Mouse (Mus musculus) mesoderm, embryonic 11.5 days (tissue): ENCODE data around the gene Gm49661.

Experiments used
- DNase-seq: peaks from one replicate; pipeline ENCODE4 v3.0.0-alpha.2; 2012; ENCODE audit warnings: low read depth, low spot score

Gene Gm49661

DNA sequence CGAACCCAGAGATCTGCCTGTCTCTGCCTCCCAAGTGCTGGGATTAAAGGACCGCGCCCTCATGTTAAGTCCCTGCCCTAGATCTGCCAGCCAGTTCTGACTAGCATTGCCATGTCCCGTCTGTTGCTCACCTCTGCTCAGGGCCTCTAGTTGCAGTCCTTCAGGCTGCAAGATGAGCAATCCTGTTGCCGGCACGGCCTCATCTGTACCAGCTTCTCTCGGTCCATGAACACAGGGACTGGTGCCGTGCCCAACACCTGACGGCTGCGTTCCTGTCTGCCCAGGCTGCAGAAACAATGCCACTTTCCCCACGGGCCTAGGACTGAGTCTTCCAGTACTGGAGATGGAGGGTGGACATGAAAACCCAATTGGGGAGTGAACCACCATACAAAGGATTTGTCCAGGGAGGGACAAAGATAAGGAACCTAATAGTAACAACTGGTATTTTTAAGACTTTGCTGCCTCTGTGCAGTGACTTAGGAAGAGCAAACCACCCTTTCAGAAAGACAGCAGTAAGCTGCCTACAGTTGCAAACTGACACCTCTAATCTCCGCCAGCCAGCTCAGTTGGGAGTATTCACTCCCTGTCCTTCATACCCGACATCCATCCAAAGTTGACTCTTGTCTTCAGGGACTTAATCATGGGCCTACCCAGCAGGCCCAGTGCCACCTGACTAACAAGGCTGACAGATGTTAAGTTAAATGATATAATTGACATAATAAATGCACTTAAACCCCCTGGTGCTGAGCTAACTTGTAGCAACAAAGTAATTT is 1.5 kb downstream of the Gm49661 start:
- DNase-seq = no peak

DNA sequence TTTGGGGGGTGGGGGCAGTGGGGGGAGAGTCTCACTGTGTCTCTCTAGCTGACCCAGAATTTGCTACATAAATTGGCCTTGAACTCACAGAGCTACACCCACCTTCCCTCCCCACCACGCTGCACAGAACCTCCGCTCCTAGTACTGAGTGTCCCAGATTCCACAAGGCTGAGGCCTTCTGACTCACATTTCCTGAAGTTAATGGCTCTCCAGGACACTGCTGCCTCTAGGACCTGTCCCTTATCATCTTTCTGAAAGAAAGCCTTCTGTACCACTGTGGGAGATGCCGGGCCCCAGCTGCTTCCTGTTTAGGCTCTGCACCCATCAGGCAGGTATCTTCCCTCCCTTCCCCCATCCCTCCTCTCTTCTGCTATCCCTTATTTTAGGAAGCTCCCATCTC is 2.6 kb downstream of the Gm49661 start:
- DNase-seq = no peak

DNA sequence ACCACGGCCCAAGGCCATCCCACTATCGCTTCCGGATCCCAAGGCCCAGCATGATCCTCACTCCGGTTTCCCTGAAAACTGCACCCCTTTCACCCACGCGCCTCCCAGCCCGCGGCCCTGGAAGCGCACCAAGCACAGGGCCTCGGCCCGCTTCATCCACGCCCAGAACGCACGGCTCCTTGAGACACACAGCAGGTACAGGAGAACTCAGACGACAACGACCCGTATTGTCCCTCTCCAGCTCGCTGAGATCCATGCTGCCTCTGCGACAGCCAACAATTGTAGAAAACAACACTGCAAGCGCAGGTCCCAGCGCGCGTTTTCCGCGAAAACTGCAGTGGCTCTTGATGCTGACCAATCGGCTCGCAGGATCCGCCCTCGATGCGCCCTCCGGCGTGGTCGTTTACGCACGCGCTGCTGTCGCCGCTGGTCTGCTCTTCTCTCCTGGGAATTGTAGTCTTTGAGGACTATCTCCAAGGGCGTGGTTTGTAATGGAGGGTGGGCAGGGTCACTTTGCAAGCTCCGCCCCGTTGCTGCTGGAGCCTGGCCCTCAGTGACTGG is 3.4 kb downstream of the Gm49661 start:
- peak; percentile 97 for DNase-seq

DNA sequence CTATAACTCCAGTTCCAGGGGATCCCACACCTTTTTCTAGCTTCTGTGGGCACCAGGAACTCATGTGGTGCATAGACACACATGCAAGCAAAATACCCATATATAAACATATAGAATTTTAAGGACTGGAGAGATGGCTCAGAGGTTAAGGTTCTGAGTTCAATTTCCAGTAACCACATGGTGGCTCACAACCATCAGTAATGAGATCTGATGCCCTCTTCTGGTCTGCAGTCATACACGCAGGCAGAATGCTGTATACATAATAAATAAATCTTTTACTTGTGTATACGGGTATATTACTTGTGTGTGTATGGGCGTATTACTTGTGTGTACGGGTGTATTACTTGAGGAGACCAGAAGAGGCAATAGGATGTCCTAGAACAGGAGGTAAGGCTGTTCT is 5.3 kb downstream of the Gm49661 start:
- DNase-seq = no peak

DNA sequence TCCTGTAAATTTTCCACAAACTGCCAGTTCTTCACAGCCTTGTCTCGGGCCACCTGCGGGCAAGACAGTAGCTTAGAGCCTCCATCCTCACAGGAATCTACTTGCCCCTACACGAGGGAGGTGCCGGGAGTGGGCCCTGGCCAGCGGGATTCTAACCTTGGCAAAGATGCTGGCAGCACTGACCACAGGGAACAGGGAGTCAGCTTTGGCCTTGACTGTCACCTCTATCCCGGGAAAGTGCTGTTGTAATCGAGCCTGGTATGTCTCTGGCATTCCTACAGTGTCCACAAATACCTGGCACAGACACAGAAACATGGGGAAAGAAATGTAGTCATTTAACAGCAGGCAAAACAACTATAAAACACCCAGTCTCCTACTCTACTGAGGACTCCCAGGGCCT is 9.4 kb downstream of the Gm49661 start:
- no peak for DNase-seq

DNA sequence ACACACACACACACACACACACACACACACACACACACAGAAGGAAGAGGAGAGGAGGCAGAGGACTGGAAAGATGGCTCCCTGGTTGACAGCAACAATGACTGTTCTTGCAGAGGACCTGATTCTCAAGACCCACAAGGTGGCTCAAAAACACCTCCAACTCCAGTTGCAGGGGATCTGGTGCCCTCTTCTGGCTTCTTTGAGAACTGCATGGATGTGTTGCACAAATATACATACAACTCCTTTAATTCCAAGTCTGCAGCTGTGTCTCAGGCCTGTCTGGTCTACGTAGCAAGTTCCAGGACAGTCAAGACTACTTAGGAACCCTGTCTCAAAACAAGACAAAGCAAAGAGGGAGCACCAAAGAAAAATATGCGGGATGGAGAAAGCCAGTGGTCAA is 12.5 kb downstream of the Gm49661 start:
- peak; percentile 85 for DNase-seq

DNA sequence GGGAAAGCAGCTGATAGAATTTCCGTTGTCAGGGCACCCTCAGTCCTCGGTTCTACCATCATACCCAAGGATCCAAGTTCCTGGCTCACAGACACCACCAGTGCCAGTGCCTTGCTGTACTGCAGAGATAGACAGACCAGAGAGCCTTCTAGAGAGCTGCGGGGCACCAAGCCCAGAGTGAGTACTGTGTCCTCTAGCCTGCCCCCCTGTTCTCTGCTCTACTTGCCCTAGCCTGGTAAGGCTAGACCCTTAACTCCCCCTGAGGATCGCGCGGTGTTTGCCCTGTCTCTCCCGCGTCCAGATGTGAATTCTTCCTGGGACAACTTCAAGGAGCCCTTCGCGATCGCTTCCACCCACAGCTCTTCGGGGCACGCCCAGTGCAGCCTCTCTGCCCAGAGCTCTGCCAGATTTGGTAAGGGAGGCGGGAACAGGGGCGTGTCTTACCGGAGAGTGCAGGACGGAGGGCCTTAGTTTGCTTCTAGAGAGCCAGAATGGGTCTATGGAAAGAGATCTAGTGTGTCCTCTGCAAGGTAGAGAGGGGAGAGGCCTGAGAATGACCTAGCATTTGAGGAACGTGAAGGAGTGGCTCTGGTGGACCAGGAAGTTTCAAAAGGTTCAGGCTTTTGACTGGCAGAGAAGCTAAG is 16.5 kb downstream of the Gm49661 start:
- no peak for DNase-seq

DNA sequence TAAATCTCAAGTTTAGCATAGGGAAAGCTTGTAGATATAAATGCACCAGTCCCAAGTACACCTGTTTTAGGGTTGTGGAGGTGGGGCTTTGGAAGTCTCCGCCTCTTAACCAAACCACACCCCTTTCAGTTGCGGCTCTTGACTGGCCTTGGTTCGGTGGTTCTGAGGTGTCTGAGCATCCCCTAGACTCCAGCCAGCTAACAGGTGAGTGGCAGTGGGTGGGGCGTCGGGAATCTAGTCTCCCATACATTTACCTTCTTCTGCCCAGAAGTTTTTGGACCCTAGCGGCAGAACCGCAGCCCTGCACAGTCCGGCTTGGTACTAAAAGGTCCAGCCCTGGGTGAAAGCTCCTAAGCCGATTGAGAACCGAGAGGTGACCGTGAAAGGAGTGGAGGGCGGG is 19.5 kb downstream of the Gm49661 start:
- no peak for DNase-seq

DNA sequence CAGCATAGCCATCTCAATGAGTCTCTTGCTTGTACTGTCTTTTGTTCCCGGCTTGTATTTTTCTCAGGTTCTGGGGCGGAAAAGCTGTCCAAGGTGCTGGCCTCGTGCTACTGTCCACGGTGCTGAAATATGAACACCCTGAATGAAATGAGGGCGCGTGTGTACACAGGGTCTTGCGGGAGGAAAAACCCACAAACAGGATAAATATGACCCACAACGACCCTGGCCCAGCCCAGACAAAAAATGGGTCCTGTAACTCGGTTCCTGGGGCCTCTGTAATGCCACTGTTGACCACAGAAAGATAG is 22.0 kb downstream of the Gm49661 start:
- peak; percentile 69 for DNase-seq

DNA sequence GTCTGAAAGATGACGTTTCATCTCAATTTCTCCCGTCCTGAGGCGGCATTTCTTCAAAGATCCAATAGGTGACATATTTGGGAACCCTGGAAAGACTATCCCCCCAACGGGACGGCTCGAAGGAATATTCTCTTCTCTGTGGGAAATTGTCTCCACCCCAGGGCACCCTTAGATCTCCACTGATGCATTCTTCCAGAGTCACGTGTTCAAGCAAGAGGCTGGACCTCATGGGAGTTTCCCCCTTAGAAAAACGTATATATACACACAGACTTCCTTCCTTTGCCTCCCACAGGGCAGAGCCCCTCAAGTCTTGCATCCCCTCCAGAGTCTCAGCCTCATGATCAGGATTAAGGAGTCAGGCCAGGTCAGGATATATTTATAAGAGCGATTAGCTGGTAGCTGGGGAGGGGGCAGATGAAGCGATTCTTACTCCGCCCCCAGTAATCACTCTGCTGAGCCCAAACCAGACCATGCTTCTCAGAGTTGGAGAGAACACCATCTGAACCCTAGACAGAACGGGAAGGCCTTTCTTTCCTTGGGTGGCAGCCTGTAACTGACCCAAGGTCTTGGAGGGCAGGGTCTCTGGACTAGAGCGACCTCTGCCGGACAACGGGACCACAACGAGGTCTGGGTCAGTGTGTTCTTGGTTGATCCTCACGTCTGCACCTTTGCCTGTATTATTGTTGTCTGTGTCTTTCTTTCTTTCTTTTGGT is 22.5 kb downstream of the Gm49661 start, which contains the start of gene Rtbdn:
Gene Rtbdn, plus strand, starts transcription at position 464 of the 713 bp plus-strand sequence.
- DNase-seq = no peak

DNA sequence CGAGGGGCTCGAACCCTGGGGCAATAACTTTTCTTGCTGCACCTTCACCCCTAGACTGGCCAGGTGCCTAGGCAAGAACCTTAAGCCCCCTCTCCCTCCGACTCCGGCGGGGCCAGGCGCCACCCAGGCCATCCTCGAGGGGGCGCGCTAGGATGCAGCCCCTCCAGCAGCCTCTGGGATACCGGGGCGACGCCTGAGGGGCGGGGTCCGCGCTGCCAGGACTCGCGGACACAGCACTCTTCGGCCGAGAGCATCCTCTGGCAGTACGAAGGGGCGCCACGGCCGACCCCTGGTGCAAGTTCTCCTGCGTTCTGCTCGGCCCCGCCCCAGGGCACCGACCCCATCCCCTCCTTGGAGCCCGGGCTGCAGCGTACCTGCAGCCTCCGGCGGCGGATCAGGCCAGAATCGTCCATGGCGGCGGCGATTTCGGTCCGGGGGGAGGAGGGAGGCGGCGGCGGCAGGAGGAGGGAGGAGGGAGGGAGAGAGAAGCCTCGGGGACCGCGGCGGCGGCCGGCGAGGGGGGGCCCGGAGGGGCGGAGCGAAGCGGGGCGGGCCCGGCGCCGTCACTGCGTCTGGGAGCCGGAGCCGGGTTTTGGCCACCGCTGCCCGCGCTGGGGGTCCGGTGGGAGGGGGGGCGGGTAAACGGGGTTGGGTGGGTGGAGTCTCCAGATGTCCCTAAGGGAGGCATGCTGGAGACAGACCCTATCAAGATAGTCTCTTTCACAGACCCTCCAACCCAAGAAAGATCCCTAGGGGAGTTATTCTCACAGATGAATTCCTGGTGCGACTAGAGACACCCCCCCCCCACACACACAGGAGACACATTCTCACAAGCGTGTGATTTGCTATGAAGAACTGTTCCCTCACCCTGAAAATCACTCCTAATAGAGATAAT is 23.4 kb downstream of the Gm49661 start:
- DNase-seq = no peak

DNA sequence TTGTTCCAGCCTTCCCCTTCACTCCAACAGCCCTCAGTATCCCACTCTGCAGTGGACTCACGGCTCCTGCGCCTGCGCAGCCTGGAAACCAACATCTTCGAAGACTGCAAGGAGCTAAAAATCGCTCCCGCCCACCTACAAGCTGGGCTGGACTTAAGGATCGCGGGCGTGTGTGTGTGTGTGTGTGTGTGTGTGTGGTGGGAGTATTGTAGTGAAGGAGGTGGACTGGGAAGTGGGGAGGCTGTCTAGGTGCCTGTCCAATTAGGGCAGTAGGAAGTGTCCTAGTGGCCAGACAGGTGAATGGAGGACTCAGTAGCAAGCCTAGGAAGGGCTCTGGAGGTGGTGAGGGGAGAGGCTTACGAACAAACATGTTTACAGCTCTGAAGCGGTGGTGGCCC is 24.0 kb downstream of the Gm49661 start:
- no peak for DNase-seq

DNA sequence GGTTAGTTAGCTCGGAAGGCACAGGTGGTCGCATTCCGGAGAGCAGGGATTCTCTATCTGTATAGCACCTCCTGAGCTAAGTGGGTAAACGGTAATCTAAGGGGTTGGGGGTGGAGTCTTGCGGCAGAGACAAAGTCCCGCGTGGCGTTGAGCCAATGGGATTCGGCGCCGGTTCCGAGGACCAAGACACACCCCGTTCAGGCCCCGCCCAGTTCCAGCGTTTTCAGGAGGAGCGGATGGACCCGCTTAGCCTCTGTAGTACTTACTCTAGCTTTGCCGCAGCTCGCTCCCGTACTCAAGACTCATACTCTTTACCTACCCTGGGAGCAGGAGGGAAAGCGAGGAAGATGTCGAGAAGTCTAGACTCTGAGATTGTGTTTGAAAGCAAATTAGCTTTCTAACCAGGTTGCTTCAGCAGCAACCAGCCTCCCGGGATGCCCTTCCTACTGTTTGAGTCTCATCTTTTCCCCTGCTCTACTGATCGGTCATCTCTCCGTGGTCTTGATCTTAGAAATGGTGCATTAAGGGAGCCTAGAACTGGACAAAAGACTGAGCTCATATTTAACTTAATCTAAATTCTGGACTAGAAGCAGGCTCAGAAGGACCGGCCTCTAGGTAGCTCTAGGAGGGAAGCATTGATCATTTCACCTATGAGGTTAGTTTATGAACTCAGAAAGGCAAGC is 24.6 kb downstream of the Gm49661 start:
- DNase-seq = peak; percentile 68

DNA sequence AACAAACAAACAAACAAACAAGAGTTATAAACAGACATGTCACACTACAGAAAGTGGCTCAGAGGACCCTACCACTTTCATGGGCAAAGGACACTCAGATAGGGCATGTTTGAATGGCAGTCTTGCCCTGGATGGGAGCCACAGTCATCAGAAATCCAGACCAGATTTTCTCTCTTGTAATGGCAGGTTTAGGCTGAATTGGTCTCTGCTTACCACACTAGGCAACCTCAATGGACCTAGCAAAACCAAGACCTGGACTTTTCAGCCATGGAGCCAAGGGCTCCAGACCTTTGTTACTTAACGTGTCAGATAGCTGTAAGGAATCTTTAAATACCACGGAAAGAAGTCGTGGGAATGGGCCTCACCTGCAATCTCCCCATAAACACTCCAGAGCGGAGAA is 25.5 kb downstream of the Gm49661 start:
- no peak for DNase-seq

DNA sequence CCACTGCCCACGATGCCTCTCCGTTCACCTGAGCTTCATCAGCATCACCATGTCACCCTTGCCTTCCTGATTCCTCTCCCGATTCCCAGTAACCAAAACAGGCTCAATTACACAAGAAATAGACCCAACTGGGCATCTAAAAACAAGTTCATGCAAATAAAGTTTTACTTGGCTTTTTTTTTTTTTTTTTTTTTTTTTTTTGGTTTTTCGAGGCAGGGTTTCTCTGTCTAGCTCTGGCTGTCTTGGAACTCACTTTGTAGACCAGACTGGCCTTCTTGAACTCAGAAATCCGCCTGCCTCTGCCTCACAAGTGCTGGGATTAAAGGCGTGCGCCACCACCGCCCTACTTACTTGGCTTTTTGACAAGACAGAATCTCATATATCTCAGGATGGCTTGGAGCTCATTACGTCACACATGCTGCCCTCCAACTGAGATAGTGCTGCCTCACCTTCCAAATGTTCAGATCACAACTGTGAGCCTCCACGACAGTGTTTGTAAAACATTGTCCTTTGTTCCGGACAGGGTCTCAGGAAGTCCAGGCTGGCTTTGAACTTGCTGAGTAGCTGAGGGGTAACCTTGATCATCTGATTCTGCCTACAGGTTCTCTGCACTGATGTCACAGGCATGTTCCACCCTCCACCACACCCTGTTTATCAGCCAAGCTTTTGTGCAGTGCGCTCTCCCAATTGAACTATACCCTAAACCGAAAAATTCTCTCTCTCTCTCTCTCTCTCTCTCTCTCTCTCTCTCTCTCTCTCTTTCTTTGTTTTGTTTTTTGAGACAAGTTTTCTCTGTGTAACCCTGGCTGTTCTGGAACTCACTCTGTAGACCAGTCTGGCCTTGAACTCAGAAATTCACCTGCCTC is 31.4 kb downstream of the Gm49661 start:
- DNase-seq = no peak

DNA sequence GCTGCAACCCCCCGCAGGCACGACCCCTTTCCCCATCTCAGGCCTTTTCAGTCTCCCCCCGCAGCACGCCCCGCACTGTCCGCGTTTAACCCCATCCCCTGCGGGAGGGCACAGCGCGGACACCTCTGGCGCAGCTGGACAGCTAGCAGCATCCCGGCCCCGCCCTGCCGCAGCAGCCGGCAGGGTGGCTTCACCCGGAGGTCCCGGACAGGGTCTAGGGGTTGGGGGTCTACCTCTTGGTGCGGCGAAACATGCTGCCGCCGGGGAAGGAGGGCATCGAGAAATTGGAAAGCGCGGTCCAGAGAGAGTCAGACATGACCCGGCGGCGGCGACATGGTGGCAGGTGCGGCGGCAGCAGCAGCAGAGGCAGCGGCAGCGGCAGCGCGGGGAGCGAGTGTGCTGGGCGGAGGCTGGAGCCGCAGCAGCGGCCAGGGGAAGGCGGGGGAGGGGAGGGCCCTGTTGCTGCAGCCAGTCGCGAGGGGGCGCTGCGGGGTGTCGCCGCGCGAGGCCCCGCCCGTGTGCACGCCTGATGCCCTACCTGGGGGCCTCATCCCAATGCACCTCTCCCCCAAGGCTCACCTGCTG is 32.2 kb downstream of the Gm49661 start, which contains the start of gene Mast1:
Gene Mast1, minus strand, starts transcription at position 398 of the 585 bp plus-strand sequence.
- peak; percentile 73 for DNase-seq

DNA sequence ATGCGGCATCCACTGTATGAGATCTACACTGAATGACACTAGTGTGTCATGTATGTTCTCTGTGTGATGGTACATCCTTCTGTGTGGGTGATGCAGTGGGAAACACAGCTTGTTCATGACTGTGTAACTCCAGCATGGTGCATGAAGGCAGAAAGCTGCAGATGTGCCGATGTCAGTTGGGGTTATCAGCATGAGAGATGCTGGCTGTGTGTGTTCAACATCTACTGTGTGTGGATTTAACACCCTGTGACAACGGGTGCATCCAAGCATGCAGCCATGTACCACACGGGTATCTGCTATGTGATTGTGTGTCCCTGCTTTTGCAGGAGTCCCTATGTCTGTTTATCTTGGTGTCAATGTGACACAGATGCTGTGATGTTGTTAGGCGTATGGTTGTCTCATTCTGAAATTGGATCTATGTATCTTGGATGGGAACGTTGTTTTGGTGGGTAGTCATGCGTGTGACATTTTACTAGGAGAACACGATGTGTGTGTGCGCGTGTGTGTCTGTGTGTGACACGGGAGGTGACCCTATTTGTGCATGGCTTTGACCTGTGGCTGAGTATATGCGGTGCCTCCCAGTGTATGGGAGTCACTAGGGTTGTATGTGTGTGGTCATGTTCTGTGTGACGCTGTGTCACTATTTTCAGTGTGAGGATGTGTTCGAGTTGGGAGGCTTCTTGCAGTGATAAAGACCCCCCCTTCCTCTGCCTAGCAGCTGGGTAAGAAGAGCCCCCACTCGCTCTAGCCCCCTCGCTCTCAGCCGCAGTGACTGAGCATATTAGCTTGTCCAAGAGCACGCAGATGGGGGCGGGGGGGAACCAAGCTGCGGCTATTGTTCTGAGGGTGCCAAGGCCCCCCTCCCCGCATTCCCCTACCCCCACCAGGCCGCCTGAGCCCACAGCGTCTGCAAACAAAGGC is 32.9 kb downstream of the Gm49661 start:
- DNase-seq = no peak

DNA sequence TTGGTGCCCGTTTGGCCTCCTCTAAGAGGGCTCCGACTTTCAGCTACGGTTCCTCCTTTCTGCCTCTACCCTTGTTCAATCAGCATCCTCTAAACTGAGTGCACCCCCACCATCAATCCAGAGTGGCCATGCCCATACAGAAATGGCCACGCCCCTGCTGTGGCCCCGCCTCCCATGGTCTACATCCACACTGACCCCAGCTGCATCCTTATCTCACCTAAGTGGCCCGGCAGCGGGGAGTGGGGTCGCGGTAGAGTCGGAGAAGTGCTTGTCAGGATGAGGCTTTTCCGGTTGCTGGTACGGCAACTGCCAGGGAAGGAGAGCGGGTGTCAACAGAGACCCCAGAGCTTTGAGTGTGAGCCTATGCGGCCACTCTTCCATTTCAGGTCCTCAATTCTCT is 33.7 kb downstream of the Gm49661 start:
- DNase-seq = no peak
